Mouse (Mus musculus) kidney, adult 8-10 months (tissue): Measurements from ENCODE around the gene Inpp4b.

Source experiments
- DNase-seq, 2 experiments: peaks; one replicate each; pipeline ENCODE4 v3.0.0; 2022

Gene Inpp4b

GRCm38 (mm10) chr8:81854543-81854942 lies 512.2 kb downstream of the Inpp4b start:
- DNase-seq = no peak

- DNase-seq = no peak
Observed at GRCm38 (mm10) chr8:81855009-81855408, 512.7 kb downstream of the Inpp4b start.

- no peak for DNase-seq
Observed at GRCm38 (mm10) chr8:81856120-81856519, 513.8 kb downstream of the Inpp4b start.

GRCm38 (mm10) chr8:81856608-81857007 lies 514.3 kb downstream of the Inpp4b start:
- DNase-seq = peak in 1 of 2 experiments; percentile 24

GRCm38 (mm10) chr8:81858393-81858792 lies 516.0 kb downstream of the Inpp4b start:
- no peak for DNase-seq

- DNase-seq = no peak
Observed at GRCm38 (mm10) chr8:81859805-81860204, 517.4 kb downstream of the Inpp4b start.

GRCm38 (mm10) chr8:81861311-81861710 lies 519.0 kb downstream of the Inpp4b start:
- no peak for DNase-seq

GRCm38 (mm10) chr8:81862738-81863137 lies 520.4 kb downstream of the Inpp4b start:
- DNase-seq = no peak

GRCm38 (mm10) chr8:81864318-81864717 lies 522.0 kb downstream of the Inpp4b start:
- no peak for DNase-seq

- peak in 1 of 2 experiments; percentile 37 for DNase-seq
Observed at GRCm38 (mm10) chr8:81865664-81866063, 523.3 kb downstream of the Inpp4b start.

- DNase-seq = no peak
Observed at GRCm38 (mm10) chr8:81867020-81867419, 524.7 kb downstream of the Inpp4b start.

- no peak for DNase-seq
Observed at GRCm38 (mm10) chr8:81870466-81870865, 528.1 kb downstream of the Inpp4b start.

GRCm38 (mm10) chr8:81880071-81880470 lies 537.7 kb downstream of the Inpp4b start:
- DNase-seq = no peak

- DNase-seq = no peak
Observed at GRCm38 (mm10) chr8:81884195-81884594, 541.8 kb downstream of the Inpp4b start.

GRCm38 (mm10) chr8:81888843-81889242 lies 546.5 kb downstream of the Inpp4b start:
- DNase-seq = peak; percentile 15 to 16

GRCm38 (mm10) chr8:81893292-81893691 lies 550.9 kb downstream of the Inpp4b start:
- DNase-seq = no peak

GRCm38 (mm10) chr8:81946812-81947211 lies 604.5 kb downstream of the Inpp4b start:
- DNase-seq = no peak

GRCm38 (mm10) chr8:81953101-81953500 lies 610.7 kb downstream of the Inpp4b start:
- DNase-seq = no peak

GRCm38 (mm10) chr8:81985128-81985665 lies 642.8 kb downstream of the Inpp4b start:
- no peak for DNase-seq

- no peak for DNase-seq
Observed at GRCm38 (mm10) chr8:81992966-81993365, 650.6 kb downstream of the Inpp4b start.

- DNase-seq = no peak
Observed at GRCm38 (mm10) chr8:81996239-81996638, 653.9 kb downstream of the Inpp4b start.

GRCm38 (mm10) chr8:81996823-81997222 lies 654.5 kb downstream of the Inpp4b start:
- no peak for DNase-seq

- no peak for DNase-seq
Observed at GRCm38 (mm10) chr8:82004158-82004557, 661.8 kb downstream of the Inpp4b start.

GRCm38 (mm10) chr8:82005466-82005865 lies 663.1 kb downstream of the Inpp4b start:
- DNase-seq = no peak

GRCm38 (mm10) chr8:82017792-82018191 lies 675.4 kb downstream of the Inpp4b start:
- DNase-seq = no peak
